Comparison of ENCODE assay signal across 8 mouse cellular contexts in the genomic region with DNA sequence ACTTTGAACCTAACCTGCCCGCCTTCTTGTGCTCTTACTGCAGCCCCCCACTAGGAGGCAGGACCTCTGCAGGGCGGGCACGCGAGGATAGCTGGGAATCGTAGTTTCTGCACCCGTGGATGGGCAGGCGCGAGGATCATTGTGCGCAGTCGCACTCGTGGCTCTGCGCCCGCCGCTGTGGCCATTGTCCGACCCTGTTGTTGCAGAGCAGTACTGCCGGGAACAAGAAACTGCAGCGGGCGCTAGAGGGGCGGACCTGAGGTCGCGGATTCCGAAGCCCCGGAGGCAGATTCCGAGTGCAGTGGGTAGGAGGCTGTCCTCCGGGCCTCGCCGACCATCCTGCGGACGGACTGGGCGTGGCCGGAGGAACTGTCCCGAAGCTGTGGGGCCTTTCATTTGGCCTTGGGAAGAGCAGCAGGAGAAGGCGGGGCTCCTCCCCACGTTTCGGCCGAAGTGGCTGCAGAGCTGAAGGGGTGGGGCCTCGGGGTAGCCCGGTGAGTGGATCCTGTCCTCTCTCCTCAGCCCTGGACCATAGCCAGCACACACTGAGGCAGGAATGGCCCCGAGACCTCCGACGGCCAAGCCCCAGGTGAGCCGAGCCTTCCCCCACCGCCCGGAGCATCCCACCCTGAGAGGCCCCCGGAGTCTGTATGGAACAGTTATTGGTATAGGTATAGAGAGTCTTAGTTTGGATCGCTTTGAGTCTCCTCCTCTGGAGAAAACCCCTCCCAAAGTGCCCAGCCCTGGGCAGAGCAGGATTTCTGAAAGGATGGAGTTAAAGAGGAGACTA. TPM values are rescaled to one million over a fixed set of nuclear protein-coding genes. Genes with fewer than 3 reads are reported as not detected.
DNase-seq lines count a peak whose midpoint lies in the region; ATAC-seq and TF ChIP-seq lines count a peak whose summit lies in the region.

A gene (plus strand): TSS at position 146 of the 790 bp plus-strand sequence.

- peak within 1 kb of the TSS; percentile 75 for H3K4me3 ChIP-seq in ES-Bruce4 (ENCODE audit: low read depth, low read length)
- peak within 1 kb of the TSS; percentile 63 for H3K4me3 ChIP-seq in forebrain, embryonic 14.5 days (ENCODE audit: low read depth, low read length)
- peak within 1 kb of the TSS; percentile 80 for H3K4me3 ChIP-seq in lung, adult 2 months (replicated peaks; ENCODE audit: extremely low read depth, low read depth, low read length)

- 0 out of 2 replicates have a peak, but pooled peaks have one; percentile 13 for TF ChIP-seq EP300 in ES-Bruce4 (IDR thresholded peaks at IDR 0.05; ENCODE audit: insufficient read depth, low read depth, low read length)

- no peaks in the 10 kb centered on the region for H3K9me3 ChIP-seq in ES-Bruce4 (replicated peaks; ENCODE audit: control insufficient read depth, insufficient read depth, low read length, poor library complexity, severe bottlenecking)
- peaks cover 4% of the 10 kb centered on the region; the same call in 1 of the 2 replicates for H3K9me3 ChIP-seq in forebrain, embryonic 14.5 days (replicated peaks; ENCODE audit: control insufficient read depth, low read length)

- peak within 1 kb of the TSS; percentile 56 for H3K4me2 ChIP-seq in forebrain, embryonic 14.5 days (ENCODE audit: low read length)

- peak; percentile 97 for ATAC-seq in cerebellum, adult (ENCODE audit: insufficient number of reproducible peaks, low FRiP score, low TSS enrichment)
- peak; percentile 99 for ATAC-seq in forebrain, embryonic 14.5 days
- ATAC-seq in neutrophil, adult 5-6 weeks (ENCODE audit: extremely low read depth, insufficient number of reproducible peaks, low FRiP score, poor library complexity, severe bottlenecking), result peak; percentile 89

- peak; percentile 36 for TF ChIP-seq POLR2A in ES-Bruce4 (IDR thresholded peaks at IDR 0.05; ENCODE audit: insufficient read depth, low read length)
- TF ChIP-seq POLR2A in lung, adult 2 months (IDR thresholded peaks at IDR 0.05; ENCODE audit: borderline replicate concordance, extremely low read depth, low read depth, low read length), result peak; percentile 54; the same call in 1 of the 2 replicates

- peak within 1 kb of the TSS; percentile 21 for H3K27ac ChIP-seq in ES-Bruce4 (ENCODE audit: insufficient read depth, low read length)
- H3K27ac ChIP-seq in forebrain, embryonic 14.5 days (ENCODE audit: low read depth, low read length), result peak within 1 kb of the TSS; percentile 92

- 0% methylated on average over 46 of the region's 46 CpGs for WGBS in forebrain, embryonic 14.5 days
- under 1% methylated on average over 46 of the region's 46 CpGs for WGBS in lung, adult 2 months

- no peaks in the 10 kb centered on the region for H3K27me3 ChIP-seq in ES-Bruce4 (ENCODE audit: control insufficient read depth, insufficient read depth, low read length, poor library complexity, severe bottlenecking)
- H3K27me3 ChIP-seq in forebrain, embryonic 14.5 days (replicated peaks; ENCODE audit: control insufficient read depth, insufficient read depth, low read length), result no peaks in the 10 kb centered on the region

- H3K36me3 ChIP-seq in ES-Bruce4 (ENCODE audit: control insufficient read depth, insufficient read depth, low read length, poor library complexity, severe bottlenecking), result peaks cover 5% of the 10 kb centered on the region; the same call in 1 of the 2 replicates
- peaks cover 30% of the 10 kb centered on the region for H3K36me3 ChIP-seq in forebrain, embryonic 14.5 days (ENCODE audit: control insufficient read depth, insufficient read depth, low read length)

- peak within 1 kb of the TSS; percentile 79 for H3K9ac ChIP-seq in ES-Bruce4 (ENCODE audit: low read depth, poor library complexity, severe bottlenecking)
- peak within 1 kb of the TSS; percentile 95 for H3K9ac ChIP-seq in forebrain, embryonic 14.5 days (ENCODE audit: low read length)

- peak; percentile 89 for TF ChIP-seq CTCF in ES-Bruce4 (IDR thresholded peaks at IDR 0.05; ENCODE audit: low read depth, low read length)
- TF ChIP-seq CTCF in lung, adult 2 months (IDR thresholded peaks at IDR 0.05; ENCODE audit: insufficient read depth, low read length), result peak; percentile 75

- intact Hi-C loops in heart, postnatal 25 days (cut with DNase I), result no loop called here

- no peaks in the 10 kb centered on the region for H3K4me1 ChIP-seq in ES-Bruce4 (ENCODE audit: control insufficient read depth, insufficient read depth, low read length)
- H3K4me1 ChIP-seq in forebrain, embryonic 14.5 days (ENCODE audit: control insufficient read depth, insufficient read depth, low read length), result peaks cover 5% of the 10 kb centered on the region
- H3K4me1 ChIP-seq in lung, adult 2 months (ENCODE audit: control insufficient read depth, insufficient read depth, low read length), result no peaks in the 10 kb centered on the region

- DNase-seq in forebrain, embryonic 14.5 days (ENCODE audit: low spot score), result peak; percentile 97
- peak; percentile 91 for DNase-seq in heart, postnatal 25 days (ENCODE audit: low spot score)
- peak; percentile 90 to 96 for DNase-seq in layer of hippocampus, adult 18-20 months (ENCODE audit: low spot score in 2 of 2)
- peak; percentile 89 for DNase-seq in lung, adult 2 months
- DNase-seq in thymus, adult 18-20 months, result peak; percentile 85 to 88

RNA-seq across cellular contexts. Expression of the gene that starts here (rescaled TPM):
- 7.1 and 8.0 TPM in 2 replicates for polyA plus RNA-seq in ES-Bruce4 (2011; ENCODE audit: insufficient read depth, insufficient read length, low read depth, missing spikeins)
- polyA plus RNA-seq in forebrain, embryonic 14.5 days (2014; fragmentation: Nextera tagmentation; extraction: Ambion mirVana), result 49.6 and 56.4 TPM in 2 replicates
- 1 to 10 TPM; 3.0 to 3.7 TPM for total RNA-seq in heart, postnatal 25 days (2021)
- total RNA-seq in layer of hippocampus, adult 18-20 months (2021), result 10 to 100 TPM; 11.1 to 12.6 TPM
- polyA plus RNA-seq in lung, adult 2 months (2012; rRNA removed), result 1.7 and 2.7 TPM in 2 replicates
- 13.1 and 14.3 TPM in 2 replicates for total RNA-seq in neutrophil, adult 5-6 weeks (2017)

Comparison
In these comparisons a context has a peak if more than half of its experiments do, and no peak if none do; other contexts are left out.
1. Peak in every context shown above with its lines: DNase-seq, ATAC-seq, H3K4me3 ChIP-seq and H3K27ac ChIP-seq.